Mouse (Mus musculus) neural tube, embryonic 11.5 days (tissue): ENCODE data around the gene Retnlb. TPM values are rescaled to one million over a fixed set of nuclear protein-coding genes. Genes with fewer than 3 reads are reported as not detected.

Source experiments
- ATAC-seq: fragments of 200-750 bp; cut with Nextera tagmentation; 2 replicates; pipeline ENCODE4 v1.8.0; 2017; ENCODE audit warnings: moderate number of reproducible peaks, mild to moderate bottlenecking, moderate TSS enrichment, moderate library complexity; ENCODE audit not compliant: insufficient read depth, low FRiP score, low TSS enrichment
- DNase-seq: peaks from one replicate; pipeline ENCODE4 v3.0.0-alpha.2; 2015; ENCODE audit warnings: low spot score
- H3K27ac ChIP-seq: fragments of 300-500 bp; sonication (generic); 2 replicates; pipeline ENCODE4 v1.5.1; 2014; ENCODE audit warnings: low read depth, mild to moderate bottlenecking, low read length
- H3K27me3 ChIP-seq: fragments of 300-500 bp; sonication (generic); 2 replicates; pipeline ENCODE4 v1.6.1; 2014; ENCODE audit warnings: mild to moderate bottlenecking, low read length, mixed read lengths; ENCODE audit not compliant: control insufficient read depth, insufficient read depth
- H3K36me3 ChIP-seq: fragments of 300-500 bp; sonication (generic); 2 replicates; pipeline ENCODE4 v1.6.1; 2014; ENCODE audit warnings: mild to moderate bottlenecking, low read length, moderate library complexity, mixed read lengths; ENCODE audit not compliant: control insufficient read depth, insufficient read depth
- H3K4me1 ChIP-seq: fragments of 300-500 bp; sonication (generic); 2 replicates; pipeline ENCODE4 v1.6.1; 2014; ENCODE audit warnings: low read length, mixed read lengths; ENCODE audit not compliant: control insufficient read depth, insufficient read depth
- H3K4me2 ChIP-seq: fragments of 300-500 bp; sonication (generic); 2 replicates; pipeline ENCODE4 v1.6.1; 2014; ENCODE audit warnings: low read depth, mild to moderate bottlenecking, moderate library complexity
- H3K4me3 ChIP-seq: fragments of 300-500 bp; sonication (generic); 2 replicates; pipeline ENCODE4 v1.5.1; 2014; ENCODE audit warnings: low read depth, low read length
- H3K9ac ChIP-seq: fragments of 300-500 bp; sonication (generic); 2 replicates; pipeline ENCODE4 v1.6.1; 2014; ENCODE audit warnings: mild to moderate bottlenecking, low read length
- H3K9me3 ChIP-seq: fragments of 300-500 bp; sonication (generic); 2 replicates; pipeline ENCODE4 v1.6.1; 2016; ENCODE audit warnings: low read length; ENCODE audit not compliant: control insufficient read depth
- WGBS: fragments of 180-500 bp; shearing (Covaris S2); extraction: QIAGEN DNeasy Blood & Tissue Kit; methylation state at CpG from one replicate; pipeline ENCODE4 v1.1.7; 2014; 5-methylcytosine and 5-hydroxymethylcytosine counted together
- polyA plus RNA-seq: library from polyadenylated mRNA; unstranded; fragments of >200 nt; fragmentation: Nextera tagmentation; extraction: Ambion mirVana; gene quantifications from 2 replicates; pipeline ENCODE4 v1.2.1, GENCODE M21; 2014

Gene Retnlb
- not detected in 2 replicates for polyA plus RNA-seq

- Histone ChIP-seq H3K4me2 (no peak within 1 kb of the TSS), H3K9ac (no peak within 1 kb of the TSS), H3K9me3 (no peaks in the 10 kb centered on the region), H3K27ac (no peak within 1 kb of the TSS), H3K36me3 (no peaks in the 10 kb centered on the region), H3K27me3 (no peaks in the 10 kb centered on the region), H3K4me3 (no peak within 1 kb of the TSS), H3K4me1 (no peaks in the 10 kb centered on the region)
- no peak for DNase-seq
- WGBS = 85% methylated on average over 2 of the region's 2 CpGs
- no peak for ATAC-seq
Observed at GRCm38 (mm10) chr16:48816695-48817094, at the start of gene Retnlb. Gene Retnlb (plus strand): TSS chr16:48816856.

- no peaks in the 10 kb centered on the region for H3K9me3 ChIP-seq
- ATAC-seq (no peak), DNase-seq (no peak)
- H3K4me3 ChIP-seq = no peak overlapping the region
- no peaks in the 10 kb centered on the region for H3K27me3 ChIP-seq
- H3K27ac ChIP-seq = no peak overlapping the region
- H3K36me3 ChIP-seq = no peaks in the 10 kb centered on the region
- no peaks in the 10 kb centered on the region for H3K4me1 ChIP-seq
- no peak overlapping the region for H3K4me2 ChIP-seq
- WGBS = 88% methylated on average over 3 of the region's 3 CpGs
- no peak overlapping the region for H3K9ac ChIP-seq
Observed at GRCm38 (mm10) chr16:48769183-48769582, 47.5 kb upstream of the Retnlb start.

DNA sequence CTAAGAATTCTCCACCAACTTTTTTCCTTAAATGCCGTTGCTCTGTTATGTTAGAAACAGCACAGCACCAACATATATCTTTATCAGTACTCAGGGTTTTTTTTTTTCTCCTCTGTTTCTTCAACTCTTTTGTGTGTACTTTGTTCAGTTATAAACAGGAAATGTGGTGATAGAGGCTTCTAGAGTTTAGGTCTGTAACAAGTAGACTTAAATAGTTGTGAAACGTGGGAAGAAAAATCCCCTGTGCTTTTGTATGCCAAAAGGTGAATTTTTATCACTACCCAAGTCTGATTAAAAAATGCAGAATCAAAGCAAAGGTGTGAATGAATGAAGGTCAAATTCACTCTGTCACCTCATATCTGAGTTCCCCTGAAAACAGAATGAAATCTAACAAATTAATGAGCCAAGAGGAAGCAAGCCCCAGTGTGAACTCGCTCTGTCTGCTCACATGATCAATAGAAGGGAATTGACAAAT is 44.6 kb upstream of the Retnlb start, which contains the start of gene Trat1:
Gene Trat1 (minus strand): TSS at position 51 of the 475 bp plus-strand sequence.
- no peaks in the 10 kb centered on the region for H3K4me1 ChIP-seq
- H3K4me2 ChIP-seq = no peak within 1 kb of the TSS
- no peaks in the 10 kb centered on the region for H3K36me3 ChIP-seq
- no peaks in the 10 kb centered on the region for H3K9me3 ChIP-seq
- H3K27ac ChIP-seq = no peak within 1 kb of the TSS
- DNase-seq (no peak), ATAC-seq (no peak)
- no peaks in the 10 kb centered on the region for H3K27me3 ChIP-seq
- WGBS = 94% methylated on average over 3 of the region's 3 CpGs
- no peak within 1 kb of the TSS for H3K9ac ChIP-seq
- H3K4me3 ChIP-seq = no peak within 1 kb of the TSS

DNA sequence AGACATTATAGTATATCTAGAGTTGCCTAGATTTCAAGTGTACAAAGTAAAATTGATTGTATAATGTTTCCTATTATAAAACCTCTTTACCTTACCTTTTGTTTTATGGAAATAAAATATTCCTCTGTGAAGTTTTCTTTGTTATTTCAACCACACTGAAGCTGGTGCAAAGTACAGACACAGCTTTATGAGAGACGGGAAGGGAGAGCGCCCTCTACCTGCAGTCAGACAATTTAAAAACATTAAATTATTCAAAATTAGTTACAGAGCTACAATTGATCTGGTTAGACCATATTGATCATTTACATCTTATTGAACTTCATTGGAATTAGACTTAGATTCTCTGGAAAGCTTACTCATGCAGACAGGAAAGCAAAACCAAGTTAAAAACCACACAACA is 39.4 kb upstream of the Retnlb start:
- Histone ChIP-seq H3K9ac (no peak overlapping the region), H3K27me3 (no peaks in the 10 kb centered on the region), H3K36me3 (no peaks in the 10 kb centered on the region), H3K9me3 (no peaks in the 10 kb centered on the region), H3K4me1 (no peaks in the 10 kb centered on the region), H3K4me2 (no peak overlapping the region), H3K27ac (no peak overlapping the region), H3K4me3 (no peak overlapping the region)
- WGBS = 55% methylated on average over 2 of the region's 2 CpGs
- ATAC-seq (no peak), DNase-seq (no peak)

DNA sequence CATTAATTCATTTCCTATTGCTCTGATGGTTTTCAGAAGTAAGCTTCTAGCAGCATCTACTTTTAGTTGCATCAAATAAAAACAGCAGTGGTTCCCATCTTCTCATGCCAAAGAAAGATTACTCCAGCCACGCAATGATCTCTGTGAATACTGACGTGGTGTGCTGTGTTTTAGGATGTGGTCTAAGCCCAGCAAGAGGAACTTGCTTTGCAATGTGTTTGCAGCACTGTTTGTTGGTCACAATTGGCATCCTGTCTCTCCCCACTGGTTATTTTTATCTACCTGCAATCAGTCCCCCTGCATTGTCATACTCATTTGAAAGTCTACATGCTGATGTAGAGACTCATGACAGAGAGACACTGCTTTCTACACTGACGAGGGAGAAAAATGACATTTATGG is 30.4 kb upstream of the Retnlb start:
- Histone ChIP-seq H3K4me2 (no peak overlapping the region), H3K4me3 (no peak overlapping the region), H3K36me3 (no peaks in the 10 kb centered on the region), H3K27ac (no peak overlapping the region), H3K27me3 (no peaks in the 10 kb centered on the region), H3K9me3 (no peaks in the 10 kb centered on the region), H3K9ac (no peak overlapping the region), H3K4me1 (no peaks in the 10 kb centered on the region)
- WGBS = 83% methylated on average over 3 of the region's 3 CpGs
- no peak for ATAC-seq
- no peak for DNase-seq

GRCm38 (mm10) chr16:48788704-48789185 is 27.9 kb upstream of the Retnlb start:
- no peak for DNase-seq
- no peaks in the 10 kb centered on the region for H3K36me3 ChIP-seq
- H3K4me3 ChIP-seq = no peak overlapping the region
- H3K9ac ChIP-seq = no peak overlapping the region
- ATAC-seq = no peak
- H3K27ac ChIP-seq = no peak overlapping the region
- no peaks in the 10 kb centered on the region for H3K27me3 ChIP-seq
- H3K4me1 ChIP-seq = no peaks in the 10 kb centered on the region
- 75% methylated on average over 4 of the region's 4 CpGs for WGBS
- no peaks in the 10 kb centered on the region for H3K9me3 ChIP-seq
- no peak overlapping the region for H3K4me2 ChIP-seq

- Histone ChIP-seq H3K9me3 (no peaks in the 10 kb centered on the region), H3K27me3 (no peaks in the 10 kb centered on the region), H3K9ac (no peak overlapping the region), H3K27ac (no peak overlapping the region), H3K4me2 (no peak overlapping the region), H3K4me3 (no peak overlapping the region), H3K4me1 (no peaks in the 10 kb centered on the region), H3K36me3 (no peaks in the 10 kb centered on the region)
- 90% methylated on average over 3 of the region's 3 CpGs for WGBS
- DNase-seq (no peak), ATAC-seq (no peak)
Observed at GRCm38 (mm10) chr16:48798285-48798684, 18.4 kb upstream of the Retnlb start.

- H3K9me3 ChIP-seq = no peaks in the 10 kb centered on the region
- DNase-seq (no peak), ATAC-seq (no peak)
- H3K4me3 ChIP-seq = no peak overlapping the region
- no peak overlapping the region for H3K27ac ChIP-seq
- H3K4me2 ChIP-seq = no peak overlapping the region
- no peaks in the 10 kb centered on the region for H3K4me1 ChIP-seq
- no peaks in the 10 kb centered on the region for H3K27me3 ChIP-seq
- WGBS = 83% methylated on average over 3 of the region's 3 CpGs
- no peaks in the 10 kb centered on the region for H3K36me3 ChIP-seq
- no peak overlapping the region for H3K9ac ChIP-seq
Observed at GRCm38 (mm10) chr16:48799470-48799869, 17.2 kb upstream of the Retnlb start.

DNA sequence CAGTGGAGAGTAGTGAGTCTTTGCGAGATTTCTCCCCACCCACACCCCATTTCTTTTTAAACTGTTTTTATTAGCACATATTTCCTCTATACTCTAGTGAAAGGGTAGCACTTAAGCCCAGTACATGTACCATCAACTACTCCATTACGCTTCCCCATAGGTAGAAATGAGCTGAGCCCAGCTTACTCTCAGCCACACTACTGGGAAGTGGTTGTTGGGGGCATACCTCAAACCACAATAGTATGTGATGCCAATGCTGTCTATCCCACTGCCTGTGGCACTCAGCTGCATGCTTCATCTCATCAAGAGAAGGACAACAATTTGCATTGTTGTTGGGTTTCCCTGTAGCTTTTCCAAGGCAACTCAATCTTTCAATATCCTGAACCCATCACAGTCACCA is 15.8 kb upstream of the Retnlb start:
- H3K27ac ChIP-seq = no peak overlapping the region

More for the DNA sequence above, 15.8 kb upstream of the Retnlb start:
- Histone ChIP-seq H3K27me3 (no peaks in the 10 kb centered on the region), H3K9ac (no peak overlapping the region), H3K9me3 (no peaks in the 10 kb centered on the region), H3K4me2 (no peak overlapping the region), H3K36me3 (no peaks in the 10 kb centered on the region), H3K4me3 (no peak overlapping the region), H3K4me1 (no peaks in the 10 kb centered on the region)
- ATAC-seq (no peak), DNase-seq (no peak)
- WGBS = 91% methylated on average over 2 of the region's 2 CpGs
